Mouse (Mus musculus): Measurements from ENCODE around the gene Abca9.

The Abca9 gene

DNA sequence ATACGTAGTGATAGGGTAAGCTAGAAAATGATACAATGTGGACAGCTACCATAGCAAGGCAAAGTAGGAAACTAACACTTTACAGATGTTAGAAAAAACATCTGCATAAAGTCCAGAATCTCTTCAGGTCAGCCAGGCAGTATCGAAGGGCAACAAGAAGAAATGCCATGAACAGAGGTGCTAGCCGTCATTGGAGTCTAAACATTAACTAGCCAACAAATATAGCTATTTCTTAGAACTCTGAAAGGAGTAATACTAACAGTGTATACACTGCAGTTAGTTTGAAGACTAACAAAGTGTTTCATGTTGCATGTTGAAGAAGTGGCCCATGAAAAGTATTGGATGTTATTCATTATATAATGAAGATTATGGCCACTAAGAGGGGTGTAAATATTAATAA, 95.8 kb downstream of the Abca9 start:
- no peak for DNase-seq (ENCODE audit: low read depth, low spot score)

DNA sequence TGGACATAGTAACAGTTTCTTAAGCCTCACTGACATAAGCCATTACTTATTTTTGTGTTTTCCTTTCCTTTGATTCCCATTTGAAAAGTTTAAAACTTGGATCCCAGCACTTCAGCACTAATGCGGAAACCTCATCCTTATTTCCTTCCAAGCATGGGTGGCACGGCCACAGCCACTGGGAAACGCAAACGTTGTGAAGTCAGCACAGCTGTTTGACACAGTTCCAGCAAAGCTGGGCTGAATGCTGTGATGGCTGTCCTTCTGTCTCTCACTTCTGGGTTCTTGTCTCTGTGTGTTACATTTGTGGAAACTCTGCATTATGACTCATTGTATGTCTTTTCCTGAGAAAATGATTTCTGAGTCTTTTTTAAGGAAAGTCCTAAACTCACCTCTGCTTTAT, 107.0 kb downstream of the Abca9 start:
- DNase-seq (ENCODE audit: low read depth, low spot score), result no peak

DNA sequence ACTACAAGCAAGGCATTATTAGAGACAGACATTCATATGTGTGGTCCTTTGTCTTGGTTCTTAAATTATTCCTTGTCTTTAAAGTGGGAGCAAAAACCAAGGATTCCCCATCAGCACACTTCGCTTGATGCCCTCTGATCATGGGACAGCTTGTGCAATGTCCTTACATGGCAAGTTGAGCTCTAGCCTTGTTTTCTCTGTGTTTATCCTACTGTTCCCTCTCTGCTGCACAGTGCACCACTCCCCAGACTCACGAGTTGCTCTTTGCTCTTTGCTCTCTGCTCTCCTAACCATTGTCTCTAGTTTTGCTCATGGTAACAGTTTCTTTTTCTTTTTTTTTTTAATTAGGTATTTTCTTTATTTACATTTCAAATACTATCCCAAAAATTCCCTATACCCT, 107.9 kb downstream of the Abca9 start:
- no peak for DNase-seq (ENCODE audit: low read depth, low spot score)

DNA sequence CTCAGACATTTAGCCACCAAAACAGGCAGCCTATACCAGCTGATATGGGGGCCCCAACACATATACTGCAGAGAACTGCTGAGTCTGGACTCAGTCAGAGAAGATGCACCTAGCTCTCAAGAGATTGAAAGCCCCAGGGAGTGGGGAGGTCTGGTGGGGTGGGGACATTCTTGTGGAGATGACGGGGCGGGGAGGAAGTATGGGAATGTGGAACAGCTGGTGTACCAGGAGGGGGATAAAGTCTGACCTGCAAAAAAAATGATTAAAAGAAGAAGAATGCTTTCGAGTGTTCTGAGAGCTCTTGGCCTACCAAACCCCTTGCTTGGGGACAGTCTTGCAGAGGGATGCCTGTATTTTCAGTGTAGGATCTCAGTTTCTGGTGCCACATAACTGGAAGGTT, 114.3 kb downstream of the Abca9 start:
- DNase-seq (ENCODE audit: low read depth, low spot score), result no peak
